Mouse (Mus musculus) hindbrain, embryonic 15.5 days (tissue): Measurements from ENCODE around the gene Krcc1. TPM values are rescaled to one million over a fixed set of nuclear protein-coding genes. Genes with fewer than 3 reads are reported as not detected.
"Not testable (repeated sequence)": the region's sequence is repeated elsewhere in the genome, so short reads cannot be mapped to it uniquely, and the experiment has no call there.

Experiments
- ATAC-seq: fragments of 200-750 bp; cut with Nextera tagmentation; 2 replicates; pipeline ENCODE4 v1.8.0; 2017; ENCODE audit warnings: low read depth, moderate number of reproducible peaks, moderate TSS enrichment; ENCODE audit not compliant: low FRiP score
- H3K27ac ChIP-seq: fragments of 300-500 bp; sonication (generic); replicated peaks from 2 replicates; pipeline ENCODE4 v1.5.1; 2015; ENCODE audit warnings: mild to moderate bottlenecking, inconsistent platforms
- H3K27me3 ChIP-seq: fragments of 300-500 bp; sonication (generic); 2 replicates; pipeline ENCODE4 v1.6.1; 2015; ENCODE audit warnings: control low read depth, inconsistent platforms
- H3K36me3 ChIP-seq: fragments of 300-500 bp; sonication (generic); 2 replicates; pipeline ENCODE4 v1.6.1; 2015; ENCODE audit warnings: control low read depth, inconsistent platforms
- H3K4me1 ChIP-seq: fragments of 300-500 bp; sonication (generic); replicated peaks from 2 replicates; pipeline ENCODE4 v1.6.1; 2015; ENCODE audit warnings: control low read depth, inconsistent platforms
- H3K4me2 ChIP-seq: fragments of 300-500 bp; sonication (generic); 2 replicates; pipeline ENCODE4 v1.6.1; 2015; ENCODE audit warnings: moderate library complexity, mild to moderate bottlenecking, inconsistent platforms
- H3K4me3 ChIP-seq: fragments of 300-500 bp; sonication (generic); 2 replicates; pipeline ENCODE4 v1.5.1; 2015; ENCODE audit warnings: mild to moderate bottlenecking, inconsistent platforms
- H3K9ac ChIP-seq: fragments of 300-500 bp; sonication (generic); 2 replicates; pipeline ENCODE4 v1.6.1; 2015; ENCODE audit warnings: inconsistent platforms
- H3K9me3 ChIP-seq: fragments of 300-500 bp; sonication (generic); 2 replicates; pipeline ENCODE4 v1.6.1; 2016; ENCODE audit warnings: control low read depth, inconsistent platforms
- WGBS: fragments of 180-500 bp; shearing (Covaris S2); methylation state at CpG from one replicate; pipeline ENCODE4 v1.1.7; 2015; 5-methylcytosine and 5-hydroxymethylcytosine counted together
- polyA plus RNA-seq: library from polyadenylated mRNA; unstranded; fragments of >200 nt; fragmentation: Nextera tagmentation; extraction: Ambion mirVana; gene quantifications from 2 replicates; pipeline ENCODE4 v1.2.1, GENCODE M21; 2015

Krcc1 gene
- polyA plus RNA-seq, 1 experiment from 2014 or later, result 18.4 TPM

DNA sequence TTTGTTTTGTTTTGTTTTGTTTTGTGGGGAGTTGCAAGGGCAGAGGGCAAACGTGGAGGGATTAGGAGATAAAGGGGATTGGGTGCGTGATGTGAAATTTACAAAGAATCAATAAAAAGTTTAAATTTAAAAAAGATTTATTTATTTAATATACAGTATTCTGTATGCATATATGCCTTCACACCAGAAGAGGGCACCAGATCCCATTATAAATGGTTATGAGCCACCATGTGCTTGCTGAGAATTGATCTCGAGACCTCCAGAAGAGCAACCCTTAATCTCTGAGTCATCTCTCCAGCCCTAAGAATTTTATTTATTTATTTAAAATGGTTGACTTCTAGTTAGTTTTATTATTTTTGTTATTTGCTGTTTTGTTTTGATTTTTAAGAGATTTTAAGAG lies 28.2 kb upstream of the Krcc1 start:
- Histone ChIP-seq H3K4me1 (no peaks in the 10 kb centered on the region), H3K27me3 (no peaks in the 10 kb centered on the region), H3K9me3 (no peaks in the 10 kb centered on the region), H3K27ac (no peak overlapping the region), H3K9ac (no peak overlapping the region), H3K36me3 (no peaks in the 10 kb centered on the region), H3K4me3 (no peak overlapping the region), H3K4me2 (no peak overlapping the region)
- ATAC-seq, result no peak
- WGBS, result 95% methylated on average over 3 of the region's 3 CpGs

DNA sequence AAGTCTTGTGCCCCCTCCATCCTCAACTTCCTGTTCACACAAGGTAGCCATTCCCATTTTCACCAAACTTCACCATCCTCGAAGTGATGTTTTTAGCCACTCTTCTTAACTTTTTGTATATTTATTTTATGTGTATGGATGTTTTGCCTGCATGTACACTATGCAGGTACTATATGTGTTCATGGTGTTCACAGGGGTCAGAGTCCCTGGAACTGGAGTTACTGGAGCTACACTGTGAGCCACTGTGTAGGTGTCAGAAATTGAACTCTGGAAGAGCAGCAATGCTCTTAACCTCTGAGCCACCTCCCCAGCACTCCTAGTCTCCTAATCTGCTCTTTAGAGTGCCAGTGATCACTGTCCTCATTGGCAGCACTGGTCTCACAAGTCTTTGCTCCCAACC lies 23.1 kb upstream of the Krcc1 start:
- Histone ChIP-seq H3K9me3 (no peaks in the 10 kb centered on the region), H3K9ac (no peak overlapping the region), H3K36me3 (no peaks in the 10 kb centered on the region), H3K27ac (no peak overlapping the region), H3K4me1 (no peaks in the 10 kb centered on the region), H3K27me3 (no peaks in the 10 kb centered on the region), H3K4me2 (no peak overlapping the region), H3K4me3 (no peak overlapping the region)
- ATAC-seq, result no peak
- 89% methylated on average over 1 of the region's 1 CpGs for WGBS

DNA sequence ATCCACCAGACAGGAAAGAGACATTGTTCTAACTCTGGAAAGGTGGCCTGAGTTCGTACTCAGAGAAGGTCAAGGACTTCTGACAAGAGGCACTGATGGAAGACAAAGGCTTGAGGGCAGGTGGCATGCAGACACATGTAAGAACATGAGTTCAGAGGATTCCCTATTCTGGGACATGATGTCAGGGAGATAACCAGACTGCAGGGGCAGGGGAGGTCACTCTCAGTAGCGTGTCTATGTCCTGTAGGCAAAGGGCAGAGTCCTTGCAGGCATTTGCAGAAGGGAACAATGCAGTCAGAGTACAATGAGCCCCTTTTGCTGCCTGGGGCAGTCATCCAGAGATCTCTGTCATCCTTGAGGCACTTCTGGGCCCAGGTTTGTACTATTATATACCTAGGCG lies 21.9 kb upstream of the Krcc1 start:
- WGBS, result 75% methylated on average over 3 of the region's 3 CpGs
- ATAC-seq, result no peak
- H3K9ac ChIP-seq, result no peak overlapping the region
- H3K4me3 ChIP-seq, result no peak overlapping the region
- no peaks in the 10 kb centered on the region for H3K36me3 ChIP-seq
- H3K27me3 ChIP-seq, result no peaks in the 10 kb centered on the region
- H3K4me2 ChIP-seq, result no peak overlapping the region
- H3K4me1 ChIP-seq, result no peaks in the 10 kb centered on the region
- H3K27ac ChIP-seq, result no peak overlapping the region
- no peaks in the 10 kb centered on the region for H3K9me3 ChIP-seq

DNA sequence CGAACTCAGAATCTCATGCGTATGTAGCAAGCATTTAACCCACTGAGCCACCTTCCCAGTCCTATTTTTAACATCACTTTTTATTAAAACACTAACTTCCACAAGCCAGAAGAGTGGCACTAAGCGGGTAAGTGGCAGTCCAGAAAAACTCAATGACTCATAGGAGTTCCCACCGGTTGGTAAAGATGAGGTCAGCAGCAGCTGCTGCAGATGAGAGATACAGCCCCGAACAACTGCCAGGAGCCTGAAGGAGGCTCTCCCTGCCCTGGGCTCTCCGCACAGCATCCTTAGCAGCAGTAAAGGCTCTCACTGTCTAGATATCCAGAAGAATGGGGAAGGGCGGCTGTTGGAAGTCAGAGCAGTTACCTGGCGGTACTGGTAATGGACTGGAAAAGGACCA lies 20.5 kb upstream of the Krcc1 start:
- no peaks in the 10 kb centered on the region for H3K4me1 ChIP-seq
- no peak for ATAC-seq
- no peak overlapping the region for H3K27ac ChIP-seq
- no peak overlapping the region for H3K4me3 ChIP-seq
- 90% methylated on average over 8 of the region's 8 CpGs for WGBS
- no peak overlapping the region for H3K4me2 ChIP-seq
- H3K9me3 ChIP-seq, result no peaks in the 10 kb centered on the region
- H3K27me3 ChIP-seq, result no peaks in the 10 kb centered on the region
- no peak overlapping the region for H3K9ac ChIP-seq
- no peaks in the 10 kb centered on the region for H3K36me3 ChIP-seq

DNA sequence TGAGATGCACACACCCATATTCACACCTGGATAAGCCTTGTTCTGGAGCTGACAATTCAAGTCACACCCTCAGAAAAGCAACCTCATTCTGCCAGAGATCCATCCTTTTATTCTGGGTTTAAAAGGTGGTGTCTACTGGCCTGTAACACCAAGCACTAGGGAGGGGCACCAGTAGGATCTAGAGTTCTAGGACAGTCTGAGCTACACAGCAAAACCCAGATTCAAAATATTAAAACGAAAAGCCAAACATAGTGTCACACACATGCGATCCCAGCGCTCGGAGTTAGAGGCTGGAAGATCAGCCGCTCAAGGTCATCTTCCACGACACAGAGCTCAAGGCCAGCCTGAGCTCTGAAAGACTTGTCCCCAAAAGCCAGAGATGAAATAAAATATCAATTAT lies 17.0 kb upstream of the Krcc1 start:
- Histone ChIP-seq H3K4me3 (no peak overlapping the region), H3K27me3 (no peaks in the 10 kb centered on the region), H3K36me3 (no peaks in the 10 kb centered on the region), H3K9ac (no peak overlapping the region), H3K4me1 (no peaks in the 10 kb centered on the region), H3K9me3 (no peaks in the 10 kb centered on the region), H3K27ac (no peak overlapping the region), H3K4me2 (no peak overlapping the region)
- ATAC-seq, result no peak
- 93% methylated on average over 6 of the region's 6 CpGs for WGBS

DNA sequence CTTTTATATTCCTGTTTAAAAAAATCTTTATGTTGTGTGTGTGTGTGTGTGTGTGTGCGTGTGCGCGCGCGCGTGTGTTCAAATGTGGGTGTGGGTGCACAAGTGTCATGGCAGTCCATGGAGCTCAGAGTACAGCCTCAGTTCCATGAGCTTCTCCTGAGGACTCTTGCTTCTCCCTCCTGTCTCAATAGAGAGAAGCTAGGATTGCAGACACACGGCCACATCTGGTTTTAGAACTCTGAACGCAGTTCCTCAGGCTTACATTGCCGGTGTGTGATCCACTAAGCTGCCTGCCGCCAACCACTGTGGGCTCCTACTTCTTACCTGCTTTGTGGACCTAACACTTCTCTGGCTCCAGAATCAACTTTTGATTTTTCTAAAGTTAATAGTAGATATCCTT lies 15.3 kb upstream of the Krcc1 start:
- no peak for ATAC-seq
- 96% methylated on average over 10 of the region's 10 CpGs for WGBS
- no peak overlapping the region for H3K4me3 ChIP-seq
- no peaks in the 10 kb centered on the region for H3K4me1 ChIP-seq
- H3K36me3 ChIP-seq, result no peaks in the 10 kb centered on the region
- no peak overlapping the region for H3K9ac ChIP-seq
- H3K4me2 ChIP-seq, result no peak overlapping the region
- H3K9me3 ChIP-seq, result no peaks in the 10 kb centered on the region
- no peak overlapping the region for H3K27ac ChIP-seq
- H3K27me3 ChIP-seq, result no peaks in the 10 kb centered on the region

DNA sequence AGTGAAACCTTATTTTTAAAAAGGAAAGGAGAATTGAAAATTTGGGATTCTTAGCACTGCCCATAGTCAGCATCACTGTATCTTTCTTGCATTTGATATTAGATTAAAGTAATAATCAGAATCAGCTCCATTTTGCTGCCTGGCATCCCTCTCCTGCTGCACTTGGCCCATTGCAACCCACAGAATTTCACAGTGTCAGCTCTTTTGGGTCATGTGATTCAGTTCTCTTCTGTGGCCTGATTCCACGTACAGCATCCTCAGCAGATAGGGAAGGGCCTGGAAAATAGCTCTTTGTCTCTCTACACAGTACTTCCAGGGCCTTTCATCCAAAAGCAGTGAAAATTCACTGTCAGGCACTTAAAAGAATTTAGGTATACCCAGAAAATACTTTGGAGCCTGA lies 14.1 kb upstream of the Krcc1 start:
- no peak for ATAC-seq
- Histone ChIP-seq H3K27ac (no peak overlapping the region), H3K4me1 (no peaks in the 10 kb centered on the region), H3K9me3 (no peaks in the 10 kb centered on the region), H3K36me3 (no peaks in the 10 kb centered on the region), H3K27me3 (no peaks in the 10 kb centered on the region), H3K4me3 (no peak overlapping the region), H3K4me2 (no peak overlapping the region), H3K9ac (no peak overlapping the region)
- 40% methylated on average over 1 of the region's 1 CpGs for WGBS

DNA sequence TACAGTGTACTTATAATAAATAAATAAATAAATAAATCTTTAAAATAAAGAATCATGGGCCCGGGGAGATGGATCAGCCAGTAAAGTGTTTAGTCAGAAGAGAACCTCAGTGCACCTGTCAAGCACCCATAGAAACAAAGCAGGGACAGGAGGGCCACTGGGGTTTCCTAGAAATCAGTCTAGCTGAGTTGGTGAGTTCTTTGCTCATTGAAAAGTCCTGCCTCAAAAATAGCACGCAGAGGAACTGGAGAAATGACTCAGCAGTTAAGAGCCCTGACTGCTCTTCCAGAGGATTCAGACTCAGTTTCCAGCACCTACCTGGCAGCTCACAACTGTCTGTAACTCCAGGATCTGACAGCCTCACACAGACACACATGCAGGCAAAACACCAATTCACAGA lies 12.9 kb upstream of the Krcc1 start:
- no peaks in the 10 kb centered on the region for H3K9me3 ChIP-seq
- WGBS, result 86% methylated on average over 2 of the region's 2 CpGs
- no peak overlapping the region for H3K27ac ChIP-seq
- no peaks in the 10 kb centered on the region for H3K4me1 ChIP-seq
- no peaks in the 10 kb centered on the region for H3K27me3 ChIP-seq
- no peak overlapping the region for H3K9ac ChIP-seq
- no peak for ATAC-seq
- H3K4me2 ChIP-seq, result no peak overlapping the region
- no peak overlapping the region for H3K4me3 ChIP-seq
- H3K36me3 ChIP-seq, result no peaks in the 10 kb centered on the region

DNA sequence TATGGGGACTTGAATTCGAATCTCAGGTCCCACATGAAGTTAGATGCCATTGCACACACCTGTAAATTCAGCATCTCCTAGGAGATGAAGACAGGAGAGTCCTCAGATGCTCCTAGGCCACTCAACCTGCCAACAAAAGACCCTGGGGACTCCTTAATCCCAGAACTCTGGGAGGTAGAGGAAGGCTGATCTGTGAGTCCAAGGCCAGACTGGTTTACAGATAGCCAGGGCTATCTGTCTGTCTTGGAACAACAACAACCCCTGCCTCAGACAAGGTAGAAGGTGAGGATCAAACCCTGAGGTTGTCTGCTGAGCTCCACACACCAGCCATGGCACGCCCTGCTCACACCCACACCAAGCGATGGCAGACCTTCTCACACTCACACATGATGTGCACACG lies 12.3 kb upstream of the Krcc1 start:
- H3K27ac ChIP-seq, result no peak overlapping the region
- H3K9ac ChIP-seq, result no peak overlapping the region
- no peak overlapping the region for H3K4me3 ChIP-seq
- H3K4me1 ChIP-seq, result no peaks in the 10 kb centered on the region
- ATAC-seq, result no peak
- H3K27me3 ChIP-seq, result no peaks in the 10 kb centered on the region
- H3K9me3 ChIP-seq, result no peaks in the 10 kb centered on the region
- H3K36me3 ChIP-seq, result no peaks in the 10 kb centered on the region
- WGBS, result 88% methylated on average over 4 of the region's 4 CpGs
- no peak overlapping the region for H3K4me2 ChIP-seq

DNA sequence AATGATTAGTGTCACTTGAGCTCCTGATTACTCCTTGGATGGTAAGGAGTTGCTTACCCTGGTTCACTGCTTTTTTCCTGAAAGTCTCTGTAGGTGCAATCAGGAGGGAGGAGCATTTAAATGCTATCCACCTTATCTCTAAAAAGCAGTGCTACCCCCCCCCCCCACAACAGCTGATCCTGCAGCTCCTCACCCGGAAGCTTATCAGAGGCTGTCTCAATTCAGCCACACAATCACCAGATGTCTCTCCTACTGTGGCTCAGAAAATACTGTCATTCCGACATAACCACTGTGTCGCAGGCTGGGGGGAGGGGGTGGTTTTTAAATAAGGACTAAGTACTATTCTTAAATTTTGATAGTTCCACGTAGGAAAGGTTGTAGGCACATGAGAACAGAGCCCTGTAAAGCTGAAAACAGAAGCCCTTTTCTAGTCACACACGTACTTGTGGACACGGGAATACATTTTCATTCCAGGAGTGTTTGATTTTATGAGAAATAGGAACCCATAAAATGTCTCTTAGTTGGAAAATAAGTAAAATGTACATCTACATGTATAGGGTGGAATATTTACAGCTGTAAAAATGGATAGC lies 11.3 kb upstream of the Krcc1 start:
- no peaks in the 10 kb centered on the region for H3K27me3 ChIP-seq
- H3K36me3 ChIP-seq, result no peaks in the 10 kb centered on the region
- H3K27ac ChIP-seq, result no peak overlapping the region
- no peak for ATAC-seq
- H3K9ac ChIP-seq, result no peak overlapping the region
- no peaks in the 10 kb centered on the region for H3K4me1 ChIP-seq
- no peak overlapping the region for H3K4me2 ChIP-seq
- no peaks in the 10 kb centered on the region for H3K9me3 ChIP-seq
- no peak overlapping the region for H3K4me3 ChIP-seq
- WGBS, result 63% methylated on average over 6 of the region's 6 CpGs

DNA sequence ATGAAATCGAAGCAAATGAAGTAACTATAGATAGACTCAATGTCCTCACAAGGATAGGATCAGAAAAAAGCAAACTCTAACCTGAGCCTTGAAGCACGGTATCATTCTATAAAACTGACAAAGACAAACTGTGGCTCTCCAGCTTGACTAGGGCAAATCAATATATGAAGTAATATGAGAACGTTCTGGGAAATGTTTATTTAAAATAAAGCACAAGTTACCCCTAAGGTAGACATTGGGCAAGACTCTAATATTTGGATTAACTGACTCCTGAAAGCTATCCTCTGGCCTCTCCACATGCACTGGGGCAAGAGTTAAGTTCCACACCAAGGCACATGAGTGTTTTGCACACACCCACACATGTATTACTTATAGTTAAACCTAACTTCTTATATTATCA lies 10.4 kb upstream of the Krcc1 start:
- H3K9me3 ChIP-seq, result no peaks in the 10 kb centered on the region
- H3K4me2 ChIP-seq, result no peak overlapping the region
- ATAC-seq, result no peak
- no peaks in the 10 kb centered on the region for H3K27me3 ChIP-seq
- H3K4me3 ChIP-seq, result no peak overlapping the region
- no peak overlapping the region for H3K27ac ChIP-seq
- whole genome bisulfite sequencing, result 86% methylated on average over 3 of the region's 3 CpGs
- H3K36me3 ChIP-seq, result no peaks in the 10 kb centered on the region
- no peak overlapping the region for H3K9ac ChIP-seq
- H3K4me1 ChIP-seq, result no peaks in the 10 kb centered on the region

DNA sequence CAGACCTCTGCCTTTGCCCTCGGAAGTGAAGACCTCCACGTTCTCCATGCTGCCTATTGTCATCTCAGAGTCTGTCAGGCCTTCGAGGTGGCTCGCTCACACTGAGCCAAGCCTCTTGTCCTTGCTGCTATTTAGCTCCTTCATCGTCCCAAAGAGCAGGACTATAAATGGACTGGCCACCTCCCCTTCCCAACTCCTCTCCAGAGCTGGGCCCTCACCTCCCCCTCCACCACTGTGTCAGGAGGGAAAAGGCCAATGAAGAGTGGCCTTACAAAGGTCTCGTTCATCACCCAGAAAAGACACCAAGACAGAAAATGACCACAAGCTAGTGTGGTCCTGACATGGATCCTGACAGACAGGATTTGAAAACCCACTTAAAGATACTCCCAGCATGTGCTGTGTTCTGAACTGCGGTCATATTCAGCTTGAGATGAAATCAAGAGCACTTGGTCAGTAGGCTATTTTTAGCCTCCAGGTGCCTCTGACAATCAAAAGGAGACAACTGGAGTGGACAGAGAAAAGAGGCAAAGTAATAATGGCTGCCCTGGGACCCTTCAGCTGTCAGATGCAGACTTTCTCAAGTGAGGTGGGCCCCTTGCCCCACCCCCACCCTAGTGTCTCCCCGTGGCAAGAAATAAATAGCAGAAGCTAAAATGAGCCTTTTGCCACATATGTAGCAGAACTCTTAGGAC lies 9.2 kb upstream of the Krcc1 start:
- Histone ChIP-seq H3K4me3 (no peak overlapping the region), H3K4me1 (no peaks in the 10 kb centered on the region), H3K9me3 (no peaks in the 10 kb centered on the region), H3K27me3 (no peaks in the 10 kb centered on the region), H3K9ac (no peak overlapping the region), H3K36me3 (no peaks in the 10 kb centered on the region), H3K4me2 (no peak overlapping the region), H3K27ac (no peak overlapping the region)
- WGBS, result 82% methylated on average over 8 of the region's 8 CpGs
- ATAC-seq, result no peak

DNA sequence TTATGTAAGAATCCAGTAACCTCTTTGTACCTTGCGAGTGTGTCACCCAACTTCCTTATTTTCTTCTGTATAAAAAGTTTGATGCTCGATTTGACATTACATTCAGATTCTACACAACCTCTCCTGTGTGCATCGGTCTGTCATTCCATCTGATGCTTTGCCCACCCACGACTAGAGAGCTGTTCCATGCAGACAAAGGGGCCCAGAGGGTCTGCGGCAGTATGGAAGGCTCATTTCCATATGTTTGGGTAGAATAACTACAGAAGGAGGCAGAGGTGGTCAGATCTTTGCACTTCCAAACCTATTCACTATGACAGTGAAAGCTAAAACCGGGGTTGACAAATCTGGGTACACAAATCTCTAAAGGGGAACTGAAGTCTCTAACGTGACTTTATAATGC lies 3.9 kb upstream of the Krcc1 start:
- WGBS, result 65% methylated on average over 7 of the region's 7 CpGs
- not testable (repeated sequence) for ATAC-seq, H3K4me2 ChIP-seq, H3K27me3 ChIP-seq, H3K9me3 ChIP-seq, H3K27ac ChIP-seq, H3K4me3 ChIP-seq, H3K9ac ChIP-seq, H3K36me3 ChIP-seq
- H3K4me1 ChIP-seq, result peaks cover 11% of the 10 kb centered on the region
